Mouse (Mus musculus) gastrocnemius, postnatal 25 days (tissue): ENCODE data around the gene Parvb. TPM values are rescaled to one million over a fixed set of nuclear protein-coding genes. Genes with fewer than 3 reads are reported as not detected.

Source experiments
- DNase-seq: peaks from one replicate; pipeline ENCODE4 v3.0.0; 2022
- long read RNA-seq, 2 experiments: library from polyadenylated mRNA; stranded (forward); transcript quantifications; one replicate each; pipeline ENCODE4 v2.0.0; 2021
- total RNA-seq, 2 experiments: library from RNA; stranded (reverse); gene quantifications; 1 replicate in 1 of 2; 2 replicates in 1 of 2; pipeline ENCODE4 v1.2.3; 2021

Gene Parvb
- total RNA-seq = 10 to 100 TPM; 51.5 to 57.7 TPM
- long read RNA-seq, experiment 1, partial matches to known transcripts = 1 of 11 reads
- long read RNA-seq, experiment 1, other reads (novel, unspliced or antisense) = 8 of 11 reads
- long read RNA-seq, experiment 2, partial matches to known transcripts = 0 of 13 reads
- long read RNA-seq, experiment 2, other reads (novel, unspliced or antisense) = 9 of 13 reads

DNA sequence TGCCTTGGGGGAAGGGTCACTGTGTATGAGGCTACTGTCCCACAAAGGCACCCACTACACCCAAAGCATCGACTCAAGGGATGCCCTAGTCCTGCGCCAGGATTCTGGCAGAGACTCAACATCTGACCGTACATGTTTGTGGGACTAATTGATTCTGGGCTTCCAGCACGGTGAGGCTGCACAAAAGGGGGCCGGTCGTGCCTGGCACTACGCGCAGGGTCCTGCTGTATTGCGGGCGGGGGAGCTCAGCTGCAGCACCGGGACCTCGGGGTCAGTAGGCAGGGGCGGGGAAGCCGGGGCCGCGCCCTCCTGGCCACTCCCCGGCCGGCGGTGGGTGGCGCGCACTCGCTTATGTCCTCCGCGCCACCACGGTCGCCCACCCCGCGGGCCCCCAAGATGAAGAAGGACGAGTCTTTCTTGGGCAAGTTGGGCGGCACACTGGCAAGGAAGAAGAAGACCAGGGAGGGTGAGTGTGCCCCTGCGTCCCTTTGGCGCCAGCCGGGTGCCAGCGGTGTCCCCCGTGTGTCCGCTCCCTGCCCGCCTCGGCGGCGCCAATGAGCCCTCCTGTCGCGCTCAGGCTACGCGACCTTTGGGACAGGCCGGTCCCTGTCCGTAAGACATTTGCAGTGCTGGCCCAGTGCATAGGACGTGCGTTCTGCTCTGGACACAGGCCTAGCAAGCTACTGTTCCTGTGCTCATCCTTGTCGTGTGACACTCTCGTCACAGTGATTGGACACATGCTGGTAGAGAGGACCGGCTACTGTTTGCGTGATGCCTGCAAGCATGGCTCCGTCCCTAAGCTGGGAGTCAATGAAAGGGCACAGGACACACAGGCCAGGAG lies at the start of gene Parvb:
Parvb (plus strand) TSS at position 323 of the 841 bp plus-strand sequence.
- peak; percentile 62 for DNase-seq

DNA sequence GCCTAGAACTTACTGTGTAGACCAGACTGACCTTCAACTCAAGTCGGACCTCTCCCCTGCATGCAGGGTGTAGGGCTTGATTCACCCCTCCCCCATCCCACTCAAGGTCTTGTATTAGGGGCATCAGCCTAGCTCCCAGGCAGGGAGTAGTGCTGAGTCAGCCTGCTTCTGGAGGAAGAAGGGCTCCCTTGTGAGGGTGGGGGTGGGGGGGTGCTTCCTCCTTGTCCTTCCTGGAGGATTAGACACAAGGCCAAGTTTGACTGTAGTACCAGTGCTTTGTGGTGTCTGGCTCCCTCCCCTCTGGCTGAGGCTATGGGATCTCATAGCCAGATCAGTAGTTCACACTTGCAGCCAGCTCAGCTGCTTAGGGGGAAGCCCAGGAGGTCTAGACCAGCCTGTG lies 47.9 kb upstream of the Parvb start:
- no peak for DNase-seq

DNA sequence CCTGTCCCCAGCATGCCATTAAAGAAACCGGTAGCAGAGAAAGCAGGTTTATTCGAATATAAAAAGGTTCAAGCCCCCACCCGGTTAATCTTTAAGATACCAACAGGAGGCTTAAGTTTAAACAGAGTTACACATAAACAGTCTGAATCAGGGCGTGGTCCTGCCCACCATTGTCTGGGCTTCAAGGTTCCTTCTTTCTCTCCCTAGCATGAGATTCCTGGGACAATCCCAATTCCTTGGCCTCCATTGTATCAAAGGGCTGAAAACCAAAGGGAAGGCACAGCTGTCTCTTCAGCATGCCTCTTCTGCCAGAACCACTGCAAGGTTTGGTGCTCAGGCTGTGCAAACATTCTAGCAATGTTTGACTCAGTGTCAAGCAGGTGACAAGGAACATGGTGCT lies 45.6 kb upstream of the Parvb start:
- DNase-seq = no peak

DNA sequence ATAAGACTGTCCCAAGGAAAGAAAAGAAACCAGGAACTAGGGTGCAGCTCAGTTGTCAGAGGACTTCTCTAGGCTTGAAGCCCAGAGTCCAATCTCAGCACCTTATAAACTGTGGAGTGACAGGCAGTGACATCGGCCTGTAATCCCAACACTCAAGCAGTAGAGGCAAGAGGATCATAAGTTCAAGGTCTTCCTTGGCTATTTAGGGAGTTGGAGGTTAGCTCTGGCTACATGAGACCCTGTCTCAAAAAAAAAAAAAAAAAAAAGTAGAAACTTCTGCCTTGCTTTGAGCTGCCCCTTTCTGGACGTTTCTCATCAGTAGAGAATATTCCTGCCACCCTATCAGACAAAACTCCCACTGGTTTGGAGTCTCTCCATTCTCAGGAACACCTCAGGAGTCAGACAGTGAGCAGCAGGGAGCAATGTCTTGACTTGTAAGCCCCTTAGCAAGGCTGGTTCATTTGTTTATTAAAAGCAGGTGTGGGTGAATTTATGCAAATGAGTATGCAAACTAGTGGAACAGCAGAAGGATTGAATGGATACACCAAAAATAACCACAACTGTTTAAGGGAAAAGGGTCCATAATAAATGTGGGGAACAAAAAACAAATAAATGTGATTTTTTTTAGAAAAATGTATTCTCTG lies 42.8 kb upstream of the Parvb start:
- no peak for DNase-seq

DNA sequence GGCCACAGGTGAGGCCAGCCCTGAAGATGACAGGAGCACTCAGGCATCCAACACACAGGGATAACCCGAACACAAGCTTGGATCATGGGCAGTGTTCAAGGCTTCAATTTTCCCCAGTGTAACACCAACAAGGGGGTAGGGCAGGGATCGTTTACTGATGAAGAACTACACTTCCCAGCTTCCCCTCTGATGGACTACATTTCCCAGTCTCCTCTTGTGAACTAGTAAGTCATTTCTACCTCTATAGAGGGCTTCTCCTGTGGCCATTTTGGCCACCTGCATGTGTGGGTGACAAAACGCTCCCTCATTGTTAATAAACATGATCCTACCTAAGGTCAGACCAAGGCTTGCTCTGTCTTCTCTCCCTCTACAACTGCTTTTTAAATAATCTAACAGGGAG lies 42.0 kb upstream of the Parvb start:
- no peak for DNase-seq

DNA sequence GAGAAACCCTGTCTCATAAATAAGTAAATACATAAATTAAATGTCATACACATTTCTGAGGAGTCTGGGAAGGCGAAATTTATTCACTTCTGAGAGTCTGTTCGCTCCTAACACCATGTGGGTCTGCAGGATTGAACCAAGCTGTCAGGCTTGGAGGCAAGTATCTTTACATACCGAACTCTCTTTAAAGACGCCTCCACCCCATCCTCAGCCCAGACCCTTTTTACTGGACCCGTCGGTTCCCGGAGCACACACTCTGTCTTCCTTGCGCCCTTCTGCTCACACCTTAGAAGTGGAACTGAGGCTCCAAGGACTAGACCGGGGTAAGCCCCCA lies 40.2 kb upstream of the Parvb start:
- no peak for DNase-seq

DNA sequence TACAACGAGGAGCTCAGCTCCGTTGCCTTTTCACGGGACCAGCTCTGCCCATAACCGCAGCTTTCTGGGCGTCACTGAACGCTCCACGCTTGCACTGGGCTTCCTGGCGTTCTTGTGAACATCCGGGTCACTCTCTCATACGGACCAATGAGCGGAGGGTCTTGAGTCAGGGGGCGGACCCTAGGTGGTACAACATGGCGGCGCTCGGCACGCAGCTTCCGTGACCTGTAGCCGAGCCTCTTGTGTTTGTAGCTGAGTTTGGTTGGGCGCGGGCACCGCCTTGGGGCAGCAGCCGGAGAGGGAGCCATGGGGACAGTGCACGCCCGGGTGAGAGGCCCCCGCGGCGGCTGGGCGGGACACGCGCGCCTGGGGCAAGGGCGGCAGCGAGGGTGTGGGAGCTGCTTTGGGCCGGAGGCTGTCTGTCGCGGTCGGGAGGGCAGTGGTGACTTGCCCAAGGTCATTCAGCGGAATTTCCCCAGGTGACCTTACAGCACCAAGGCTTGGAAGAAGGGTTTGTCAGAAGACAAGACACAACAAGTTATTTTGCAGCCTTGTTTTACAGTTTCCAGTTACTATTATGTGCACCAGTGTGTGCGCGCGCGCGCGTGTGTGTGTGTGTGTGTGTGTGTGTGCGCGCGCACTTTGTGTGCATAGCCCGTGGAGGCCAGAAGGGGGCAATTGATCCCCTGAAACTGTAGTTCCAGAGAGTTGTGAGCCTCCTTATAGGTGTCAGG lies 39.6 kb upstream of the Parvb start, which contains the start of gene Samm50:
Samm50 (plus strand) TSS at position 184 of the 734 bp plus-strand sequence.
- peak; percentile 88 for DNase-seq

DNA sequence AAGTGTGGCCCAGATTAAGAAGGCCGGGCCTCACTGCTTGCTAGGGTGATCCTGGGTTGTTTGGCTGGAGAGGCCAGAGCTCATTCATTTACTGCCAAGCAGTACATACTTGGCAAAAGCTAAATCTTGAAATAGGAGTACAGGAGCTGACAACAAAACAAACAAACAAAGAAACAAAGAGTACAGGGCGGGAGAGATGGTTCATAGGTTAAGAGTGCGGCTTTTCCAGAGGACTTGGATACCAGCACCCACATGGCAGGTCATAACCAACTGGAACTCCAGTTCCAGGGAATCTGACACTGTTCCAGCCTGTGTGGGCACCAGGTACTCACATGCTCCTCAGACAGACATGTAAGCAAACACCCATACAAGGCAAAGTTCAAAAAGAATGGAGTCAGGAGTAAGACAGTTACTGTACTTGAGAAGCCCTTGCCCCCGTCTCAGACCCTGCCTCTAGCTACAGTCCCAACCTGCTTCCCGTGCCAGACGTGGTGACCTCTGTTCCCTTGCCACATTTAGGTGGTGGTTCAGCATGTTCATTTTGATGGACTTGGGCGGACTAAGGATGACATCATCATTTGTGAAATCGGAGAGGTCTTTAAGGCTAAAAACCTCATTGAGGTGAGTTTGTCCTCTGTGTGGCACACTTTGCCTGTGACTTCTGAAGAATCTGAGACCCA lies 35.2 kb upstream of the Parvb start:
- DNase-seq = no peak

DNA sequence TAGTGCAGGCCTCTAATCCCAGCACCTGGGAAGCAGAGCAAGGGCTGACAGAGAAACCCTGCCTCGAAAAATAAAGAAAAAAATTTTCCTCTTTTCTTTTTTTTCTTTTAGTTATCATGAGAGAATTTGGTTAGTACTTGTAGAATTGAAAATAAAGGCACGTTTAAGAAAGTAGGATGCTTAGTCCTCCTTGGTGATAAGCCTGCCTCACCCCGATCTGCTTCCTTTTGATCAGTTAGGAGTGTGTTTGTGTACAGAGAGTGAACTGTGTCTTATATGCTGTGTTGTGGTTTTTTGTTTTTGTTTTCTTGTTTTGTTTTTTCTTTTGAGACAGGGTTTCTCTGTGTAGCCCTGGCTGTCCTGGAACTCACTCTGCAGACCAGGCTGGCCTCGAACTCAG lies 24.5 kb upstream of the Parvb start:
- DNase-seq = no peak

DNA sequence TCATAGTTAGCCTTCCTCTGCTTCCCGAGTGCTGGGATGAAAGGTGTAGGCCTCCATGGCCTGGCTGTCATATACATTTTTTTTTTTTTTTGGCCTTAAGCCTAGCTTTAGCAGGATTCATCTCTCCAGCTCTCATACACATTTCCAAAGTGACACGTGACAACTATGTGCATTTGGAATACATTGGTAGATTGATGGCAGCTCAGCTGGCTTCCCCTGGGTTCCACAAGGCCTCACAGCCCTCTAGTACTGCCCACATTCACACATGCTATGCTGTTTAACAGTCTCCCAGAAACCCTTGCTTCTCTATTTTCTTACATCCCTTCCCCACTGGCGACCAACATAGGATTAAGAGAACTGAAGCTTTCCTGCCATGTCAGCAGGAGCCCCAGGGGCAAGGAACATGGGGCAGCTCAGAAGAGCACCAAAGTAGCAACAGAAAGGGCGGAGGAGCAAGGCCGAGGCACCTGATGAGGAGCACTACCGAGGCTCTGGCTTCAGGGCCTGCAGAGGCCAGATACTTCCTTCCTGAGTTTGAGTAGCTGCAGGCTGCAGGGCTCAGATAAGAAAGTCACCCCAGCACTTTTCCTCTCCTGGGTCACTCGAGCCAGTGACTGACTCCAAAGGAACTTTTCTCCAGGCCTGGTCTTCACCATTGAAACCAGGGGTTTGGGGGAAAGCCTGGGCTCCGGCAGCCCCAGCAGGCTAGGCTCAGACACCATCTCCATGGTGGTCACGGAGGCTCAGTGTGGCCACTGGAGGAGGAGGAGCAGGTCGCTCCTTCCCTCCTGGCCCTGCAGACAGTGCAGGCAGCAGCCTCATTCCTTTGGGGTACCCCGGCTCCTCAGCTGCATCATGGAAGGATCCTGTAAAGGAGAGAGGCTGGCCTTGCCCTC lies 22.1 kb upstream of the Parvb start:
- DNase-seq = no peak

DNA sequence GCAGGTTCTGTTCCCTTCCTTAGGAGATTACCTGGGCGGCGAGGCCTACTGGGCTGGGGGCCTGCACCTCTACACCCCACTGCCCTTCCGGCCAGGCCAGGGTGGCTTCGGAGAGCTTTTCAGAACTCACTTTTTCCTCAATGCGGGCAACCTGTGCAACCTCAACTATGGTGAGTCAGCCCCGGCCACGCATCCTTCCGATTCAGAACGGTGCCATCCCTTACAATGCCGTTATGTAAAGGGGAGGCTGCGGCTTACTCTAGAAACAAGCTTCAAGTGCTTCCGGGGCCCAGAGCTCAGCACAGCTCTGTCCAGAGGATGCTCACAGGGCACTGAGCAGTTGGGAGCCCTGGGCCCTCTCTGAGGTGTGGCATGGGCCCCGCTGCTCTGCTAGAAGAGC lies 21.4 kb upstream of the Parvb start:
- DNase-seq = no peak

DNA sequence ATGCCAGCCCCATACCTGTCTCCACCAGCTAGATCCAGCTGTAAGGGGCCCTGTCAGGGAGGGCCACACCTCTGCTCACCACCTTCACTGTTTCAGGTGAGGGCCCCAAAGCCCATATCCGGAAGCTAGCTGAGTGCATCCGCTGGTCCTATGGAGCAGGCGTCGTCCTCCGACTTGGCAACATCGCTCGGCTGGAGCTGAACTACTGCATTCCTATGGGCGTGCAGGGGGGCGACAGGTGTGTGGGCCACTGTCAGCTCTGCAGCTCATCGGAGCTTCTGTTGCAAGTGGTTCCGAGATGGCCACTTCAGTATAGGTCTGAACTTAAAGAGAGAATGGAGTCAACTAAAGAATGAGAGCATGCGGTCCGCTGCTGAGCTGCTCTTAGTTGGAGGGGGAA lies 20.9 kb upstream of the Parvb start:
- no peak for DNase-seq

DNA sequence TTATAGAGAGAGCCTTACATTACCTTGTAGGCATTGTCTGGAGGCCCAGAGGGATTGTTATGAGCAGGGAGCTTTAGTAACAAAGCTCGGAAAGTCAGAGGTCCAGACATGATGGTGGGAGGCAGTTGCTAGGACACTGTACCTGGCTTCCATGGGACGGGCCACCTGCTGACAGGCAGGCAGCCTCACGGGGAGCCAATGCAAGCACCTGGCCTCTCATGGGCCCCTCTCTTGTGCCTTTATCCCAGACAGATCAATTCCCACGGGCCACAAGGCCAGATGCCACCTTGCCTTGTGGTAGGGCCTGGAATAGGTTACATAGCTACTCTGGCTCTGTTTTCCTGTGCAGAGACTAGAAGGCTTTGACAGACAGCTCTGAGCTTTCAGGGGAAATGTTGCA lies 20.3 kb upstream of the Parvb start:
- no peak for DNase-seq

DNA sequence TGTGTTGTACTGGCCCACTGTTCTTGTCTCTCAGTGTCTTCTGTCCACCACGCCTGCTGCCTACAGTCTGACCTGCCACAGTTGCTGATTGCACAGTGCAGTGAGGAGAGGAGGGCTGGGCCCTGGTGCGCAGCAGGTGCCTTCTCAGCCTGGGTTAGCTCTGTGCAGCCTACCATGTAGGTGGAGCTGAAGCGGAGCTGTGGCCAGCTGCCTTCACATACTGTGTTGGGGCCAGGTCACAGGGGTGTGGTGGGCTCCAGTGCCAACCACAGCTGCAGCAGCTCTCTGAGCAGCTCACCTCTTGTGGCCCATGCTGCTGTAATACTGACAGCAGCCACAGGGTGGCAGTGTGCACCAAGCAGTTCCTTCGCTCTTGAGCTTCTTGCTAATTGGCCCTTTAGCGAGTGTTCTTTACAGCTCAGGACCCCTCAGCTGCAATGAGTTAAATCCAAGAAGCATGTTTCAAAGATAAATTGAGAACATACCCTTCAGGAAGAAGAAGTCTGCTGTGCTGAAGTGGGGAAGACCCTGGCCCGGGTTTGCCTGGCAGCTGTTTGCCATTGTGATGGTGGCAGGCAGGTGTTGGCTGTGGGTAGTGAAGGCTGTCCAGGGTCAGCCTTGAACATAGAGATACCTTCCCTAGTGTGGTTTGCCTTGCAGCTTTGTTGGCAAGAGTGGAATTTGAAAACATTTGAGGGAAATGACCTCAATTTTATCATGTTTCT lies 19.6 kb upstream of the Parvb start:
- peak; percentile 72 for DNase-seq

DNA sequence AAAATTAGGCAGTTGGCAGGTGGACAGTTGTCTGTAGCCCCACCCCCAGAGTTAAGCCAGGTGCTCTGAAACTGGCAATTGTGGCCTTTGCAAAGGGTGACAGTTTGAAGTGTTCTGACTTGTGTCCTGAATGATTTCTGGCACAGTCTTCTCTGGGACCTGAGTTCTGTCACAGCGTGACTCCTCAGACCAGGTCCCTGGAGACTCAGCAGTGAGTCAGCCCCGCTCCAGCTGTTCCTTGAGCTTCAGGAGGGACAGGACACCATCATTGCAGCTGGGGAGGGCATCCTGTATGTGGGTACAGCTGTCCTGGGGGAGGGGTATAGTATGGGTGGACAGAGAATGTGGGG lies 19.1 kb upstream of the Parvb start:
- DNase-seq = peak; percentile 52

DNA sequence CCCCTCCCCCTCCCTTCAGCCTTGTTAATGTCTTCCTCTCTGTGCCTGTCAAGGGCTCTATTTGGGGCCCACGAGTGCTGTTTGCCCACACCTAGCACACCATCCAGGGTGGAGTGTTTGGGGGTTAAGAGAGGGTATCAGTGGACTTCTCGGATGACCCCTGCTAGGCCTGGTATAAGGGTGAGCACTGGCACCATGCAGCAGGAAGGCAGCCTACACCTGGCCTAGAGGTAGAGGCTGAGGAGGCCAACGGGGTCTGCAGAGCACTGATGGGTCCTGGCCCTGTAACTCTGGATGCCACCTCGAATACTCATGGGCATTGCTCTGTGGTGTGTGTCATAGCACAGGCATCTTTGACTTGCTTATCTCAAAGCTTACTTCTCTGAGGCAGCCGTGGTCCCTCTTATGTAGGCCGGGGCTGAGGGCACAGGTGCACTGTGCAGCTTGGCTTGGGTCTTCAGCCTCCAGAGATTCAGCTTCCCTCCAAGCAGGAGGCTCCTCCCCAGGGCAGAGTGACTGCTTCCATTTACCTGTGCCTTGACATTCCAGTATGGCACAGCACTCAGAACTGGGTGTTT lies 18.6 kb upstream of the Parvb start:
- no peak for DNase-seq

DNA sequence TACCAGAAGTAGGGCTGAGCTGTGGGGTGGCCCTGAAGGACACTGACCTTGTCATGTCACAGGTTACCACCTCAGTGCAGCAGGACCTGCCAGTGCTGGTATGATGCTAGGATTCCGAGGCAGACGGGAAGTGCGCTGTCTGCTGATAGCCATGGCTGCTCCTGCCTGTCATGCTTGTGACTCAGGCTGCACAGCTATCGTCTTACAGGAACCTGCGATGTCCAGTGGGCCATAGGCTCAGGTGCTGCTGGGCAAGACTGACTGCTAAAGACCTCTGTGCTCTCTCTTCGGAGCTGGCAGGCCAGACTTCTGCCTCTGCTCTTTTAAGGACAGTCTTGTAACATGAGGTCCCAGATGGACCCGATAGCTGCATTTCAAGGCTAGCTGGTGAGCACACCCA lies 17.4 kb upstream of the Parvb start:
- peak; percentile 34 for DNase-seq

DNA sequence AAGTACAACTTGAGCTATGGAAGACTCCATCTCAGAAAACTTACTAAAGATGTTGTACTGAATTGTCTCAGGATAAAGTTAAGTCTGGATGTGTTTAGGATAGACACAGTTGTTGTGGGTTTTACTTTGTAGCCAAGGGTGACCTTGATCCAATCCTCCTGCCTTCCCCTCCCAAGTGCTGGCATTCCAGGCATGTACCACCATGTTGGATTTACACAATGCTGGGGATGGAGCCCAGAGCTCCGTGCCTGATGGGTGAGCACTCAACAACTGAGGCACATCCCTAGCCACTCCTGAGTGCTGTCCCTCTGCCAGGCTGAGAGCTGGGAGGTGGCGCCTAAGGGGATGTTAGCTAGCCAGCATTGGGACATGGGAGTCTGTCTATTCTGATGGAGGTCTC lies 16.6 kb upstream of the Parvb start:
- DNase-seq = no peak

DNA sequence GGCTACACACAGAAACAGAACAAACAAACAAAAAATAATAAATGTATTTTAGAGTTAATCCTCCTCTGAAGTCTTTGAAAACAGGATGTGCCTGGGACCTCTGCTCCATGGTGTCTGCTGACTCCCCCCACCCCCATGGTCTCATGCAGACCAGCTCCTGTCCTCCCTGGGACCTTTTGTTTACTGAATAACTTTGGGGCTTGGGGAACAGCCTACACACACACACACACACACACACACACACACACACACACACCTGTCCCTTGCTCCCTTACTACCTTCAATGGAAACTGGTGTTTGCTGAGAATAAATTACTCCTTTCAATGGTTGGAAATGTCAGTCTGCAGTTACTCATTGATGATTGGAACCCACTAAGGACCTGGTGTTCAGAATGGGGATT lies 15.8 kb upstream of the Parvb start:
- DNase-seq = no peak

DNA sequence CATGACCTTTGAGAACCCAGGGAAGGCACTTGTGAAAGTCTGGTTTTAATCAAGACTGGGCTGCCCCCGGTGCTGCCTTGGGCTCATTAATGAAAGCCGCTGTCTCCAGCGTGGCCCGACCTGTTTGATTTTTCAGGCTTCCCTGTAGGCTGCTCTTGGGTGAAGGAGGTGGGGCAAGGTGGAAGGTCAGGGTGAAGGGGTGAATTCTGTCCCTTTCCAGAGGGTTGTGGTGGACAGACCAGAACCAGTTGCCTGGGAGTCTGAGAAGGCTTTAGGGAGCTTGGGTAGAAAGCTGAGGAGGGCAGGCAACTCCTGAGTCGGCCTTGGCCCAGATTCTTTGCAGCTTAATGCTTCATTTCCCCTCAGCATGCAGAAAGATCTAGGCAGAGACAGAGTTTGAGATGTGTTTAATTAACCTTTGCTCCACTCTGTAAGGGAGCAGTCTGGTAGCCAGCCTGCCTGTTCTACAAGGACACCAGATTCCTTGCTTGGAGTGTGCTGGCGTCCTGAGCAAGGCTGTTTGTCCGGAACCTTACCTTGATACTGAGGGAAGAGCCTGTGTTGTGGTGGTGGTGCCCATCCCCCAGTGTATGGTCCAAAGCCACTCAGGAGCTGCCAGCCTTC lies 15.3 kb upstream of the Parvb start:
- no peak for DNase-seq
